Mouse (Mus musculus): Measurements from ENCODE around the gene Vwa5b2.

- TF ChIP-seq GATA1 (IDR thresholded peaks at IDR 0.05; ENCODE audit: borderline replicate concordance, low read length) (no peak), FLI1 (IDR thresholded peaks at IDR 0.05; ENCODE audit: low read length) (no peak)
These were observed 31.5 kb downstream of the Vwa5b2 start for GRCm38 (mm10) chr16:20620751-20621190.
